Mouse (Mus musculus): ENCODE results near the gene Gmps. TPM values are rescaled to one million over a fixed set of nuclear protein-coding genes. Genes with fewer than 3 reads are reported as not detected.

Gmps gene
- 10 to 100 TPM; 16.4 to 19.8 TPM for total RNA-seq (2021)
- long read RNA-seq, experiment 1, full-length matches to known transcripts = 29 of 30 reads
- long read RNA-seq, experiment 1, partial matches to known transcripts = 1 of 30 reads
- long read RNA-seq, experiment 1, other reads (novel, unspliced or antisense) = 0 of 30 reads
- long read RNA-seq, experiment 2, full-length matches to known transcripts = 42 of 44 reads
- long read RNA-seq, experiment 2, partial matches to known transcripts = 0 of 44 reads
- long read RNA-seq, experiment 2, other reads (novel, unspliced or antisense) = 2 of 44 reads

- intact Hi-C loops (cut with DNase I) = no loop called here
- no peak for TF ChIP-seq CTCF (IDR thresholded peaks at IDR 0.05)
- peak; percentile 94 for DNase-seq
- Histone ChIP-seq H3K4me3 (peak within 1 kb of the TSS; percentile 91), H3K27ac (peak within 1 kb of the TSS; percentile 94)
Measured at GRCm38 (mm10) chr3:63975955-63976908, at the start of gene Gmps. Gmps (plus strand) TSS chr3:63976106.

GRCm38 (mm10) chr3:63928878-63929859 is 46.7 kb upstream of the Gmps start, which contains the start of gene E130311K13Rik:
E130311K13Rik (minus strand) TSS chr3:63929472.
- Histone ChIP-seq H3K4me3 (peak within 1 kb of the TSS; percentile 71), H3K27ac (peak within 1 kb of the TSS; percentile 98)
- DNase-seq = peak; percentile 93
- intact Hi-C loops (cut with DNase I) = loop anchor here (5.0 kb wide), 1 partner anchor 33 kb away; the partner anchor contains the start of gene Slc33a1
- no peak; the same call in 1 of the 2 replicates for TF ChIP-seq CTCF (IDR thresholded peaks at IDR 0.05)

- DNase-seq = no peak
- no peak for TF ChIP-seq CTCF (IDR thresholded peaks at IDR 0.05)
- intact Hi-C loops (cut with DNase I) = no loop called here
- no peak overlapping the region for H3K27ac ChIP-seq
- no peak overlapping the region for H3K4me3 ChIP-seq
Measured at GRCm38 (mm10) chr3:63938928-63939327, 37.0 kb upstream of the Gmps start.

GRCm38 (mm10) chr3:63941204-63941850 is 34.6 kb upstream of the Gmps start:
- intact Hi-C loops (cut with DNase I) = no loop called here
- DNase-seq = peak; percentile 15
- no peak for TF ChIP-seq CTCF (IDR thresholded peaks at IDR 0.05)
- no peak overlapping the region for H3K4me3 ChIP-seq
- no peak overlapping the region for H3K27ac ChIP-seq

GRCm38 (mm10) chr3:63949837-63950236 is 26.1 kb upstream of the Gmps start:
- no peak for TF ChIP-seq CTCF (IDR thresholded peaks at IDR 0.05)
- no peak overlapping the region for H3K4me3 ChIP-seq
- intact Hi-C loops (cut with DNase I) = no loop called here
- no peak overlapping the region for H3K27ac ChIP-seq
- DNase-seq = no peak

- intact Hi-C loops (cut with DNase I) = loop anchor here (5.0 kb wide), 1 partner anchor 36 kb away; the partner anchor contains the start of gene E130311K13Rik
- no peak for TF ChIP-seq CTCF (IDR thresholded peaks at IDR 0.05)
- H3K4me3 ChIP-seq = peak overlapping the region; percentile 98
- peak overlapping the region; percentile 98 for H3K27ac ChIP-seq
- DNase-seq = no peak
Measured at GRCm38 (mm10) chr3:63963421-63964099, 12.3 kb upstream of the Gmps start.

GRCm38 (mm10) chr3:63964100-63964921 is 11.6 kb upstream of the Gmps start, which contains the start of gene Slc33a1:
Slc33a1 (minus strand) TSS chr3:63964768.
- Histone ChIP-seq H3K27ac (peak within 1 kb of the TSS; percentile 98), H3K4me3 (peak within 1 kb of the TSS; percentile 98)
- DNase-seq = peak; percentile 99
- intact Hi-C loops (cut with DNase I) = loop anchor here (5.0 kb wide), 1 partner anchor 37 kb away; the partner anchor contains the start of gene E130311K13Rik
- peak; percentile 9; the same call in 1 of the 2 replicates for TF ChIP-seq CTCF (IDR thresholded peaks at IDR 0.05)

- intact Hi-C loops (cut with DNase I) = loop anchor here (5.0 kb wide), 1 partner anchor 38 kb away; the partner anchor contains the start of gene E130311K13Rik
- DNase-seq = no peak
- peak overlapping the region; percentile 98 for H3K27ac ChIP-seq
- no peak for TF ChIP-seq CTCF (IDR thresholded peaks at IDR 0.05)
- H3K4me3 ChIP-seq = peak overlapping the region; percentile 98
Measured at GRCm38 (mm10) chr3:63964922-63965249, 11.0 kb upstream of the Gmps start.

GRCm38 (mm10) chr3:63965929-63966328 is 10.0 kb upstream of the Gmps start:
- Histone ChIP-seq H3K27ac (no peak overlapping the region), H3K4me3 (no peak overlapping the region)
- TF ChIP-seq CTCF (IDR thresholded peaks at IDR 0.05) = no peak
- no peak for DNase-seq
- intact Hi-C loops (cut with DNase I) = no loop called here

- no peak for TF ChIP-seq CTCF (IDR thresholded peaks at IDR 0.05)
- no peak overlapping the region for H3K4me3 ChIP-seq
- no peak overlapping the region for H3K27ac ChIP-seq
- no peak for DNase-seq
- intact Hi-C loops (cut with DNase I) = no loop called here
Measured at GRCm38 (mm10) chr3:63977895-63978294, 2.0 kb downstream of the Gmps start.
